Mouse (Mus musculus): ENCODE data around the gene 9930021J03Rik. TPM values are rescaled to one million over a fixed set of nuclear protein-coding genes. Genes with fewer than 3 reads are reported as not detected.
A peak's percentile ranks its signal among the peaks of the same experiment; 100 is the strongest.

9930021J03Rik gene
- polyA plus RNA-seq, 1 experiment from 2014 or later: 1.7 TPM

DNA sequence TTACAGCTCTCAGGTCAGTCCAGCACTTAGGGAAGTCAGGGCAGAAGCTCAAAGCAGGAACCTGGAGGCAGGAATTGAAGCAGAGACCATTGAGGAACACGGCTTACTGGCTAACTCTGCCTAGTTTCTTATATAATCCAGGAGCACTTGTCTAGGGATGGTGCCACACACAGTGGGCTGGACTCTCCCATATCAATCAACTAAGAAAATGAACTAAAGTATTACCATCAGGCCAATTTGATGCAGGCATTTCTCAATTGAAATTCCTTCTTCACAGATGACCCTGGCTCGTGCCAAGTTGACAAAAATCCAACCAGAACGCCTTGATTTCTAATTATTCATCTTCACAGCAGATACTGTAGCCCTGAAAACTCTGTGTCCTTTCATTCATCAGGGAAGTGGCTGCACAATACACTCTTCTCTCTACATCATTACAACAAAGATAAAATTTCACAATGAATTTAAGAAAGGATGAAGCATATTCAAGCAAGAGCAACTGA is 32.9 kb upstream of the 9930021J03Rik start:
- no peak overlapping the region for H3K27ac ChIP-seq (ENCODE audit: low read length)
- H3K27me3 ChIP-seq (ENCODE audit: control insufficient read depth, insufficient read depth, low read depth, low read length): no peaks in the 10 kb centered on the region
- ATAC-seq (ENCODE audit: low read depth): no peak
- no peak overlapping the region for H3K4me2 ChIP-seq (ENCODE audit: low read depth, low read length)
- WGBS (ENCODE audit: insufficient replicate concordance): 52% methylated on average over 3 of the region's 3 CpGs
- no peaks in the 10 kb centered on the region for H3K4me1 ChIP-seq (ENCODE audit: control insufficient read depth, low read depth, low read length)
- H3K36me3 ChIP-seq (ENCODE audit: control insufficient read depth, insufficient read depth): no peaks in the 10 kb centered on the region
- no peak overlapping the region for H3K9ac ChIP-seq (ENCODE audit: low read depth, low read length)
- H3K4me3 ChIP-seq (ENCODE audit: low read depth, low read length): no peak overlapping the region
- no peaks in the 10 kb centered on the region for H3K9me3 ChIP-seq (replicated peaks; ENCODE audit: control insufficient read depth, low read length)

DNA sequence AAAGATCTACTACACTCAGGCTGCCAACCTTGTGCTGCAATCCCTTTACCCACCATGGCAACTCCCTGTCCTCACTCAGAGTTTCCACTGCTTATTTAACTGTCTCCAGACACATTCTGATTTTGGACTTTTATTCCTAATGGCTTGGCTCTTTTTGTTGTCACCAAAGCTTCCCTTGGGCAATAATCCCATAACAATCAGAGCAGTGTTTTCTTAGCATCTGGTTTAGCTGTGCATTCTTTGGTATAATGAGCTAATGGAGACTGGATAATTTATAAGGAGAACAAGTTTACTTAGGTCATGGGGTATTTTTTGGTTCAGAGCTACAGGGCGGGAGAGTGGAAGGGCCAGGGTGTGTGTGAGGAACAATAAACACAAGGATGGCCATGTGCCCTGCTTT is 32.4 kb upstream of the 9930021J03Rik start:
- 61% methylated on average over 1 of the region's 1 CpGs for WGBS (ENCODE audit: insufficient replicate concordance)
- Histone ChIP-seq H3K9ac (ENCODE audit: low read depth, low read length) (no peak overlapping the region), H3K4me1 (ENCODE audit: control insufficient read depth, low read depth, low read length) (no peaks in the 10 kb centered on the region), H3K27ac (ENCODE audit: low read length) (no peak overlapping the region), H3K36me3 (ENCODE audit: control insufficient read depth, insufficient read depth) (no peaks in the 10 kb centered on the region), H3K4me3 (ENCODE audit: low read depth, low read length) (no peak overlapping the region), H3K9me3 (replicated peaks; ENCODE audit: control insufficient read depth, low read length) (no peaks in the 10 kb centered on the region), H3K27me3 (ENCODE audit: control insufficient read depth, insufficient read depth, low read depth, low read length) (no peaks in the 10 kb centered on the region), H3K4me2 (ENCODE audit: low read depth, low read length) (no peak overlapping the region)
- no peak for ATAC-seq (ENCODE audit: low read depth)

DNA sequence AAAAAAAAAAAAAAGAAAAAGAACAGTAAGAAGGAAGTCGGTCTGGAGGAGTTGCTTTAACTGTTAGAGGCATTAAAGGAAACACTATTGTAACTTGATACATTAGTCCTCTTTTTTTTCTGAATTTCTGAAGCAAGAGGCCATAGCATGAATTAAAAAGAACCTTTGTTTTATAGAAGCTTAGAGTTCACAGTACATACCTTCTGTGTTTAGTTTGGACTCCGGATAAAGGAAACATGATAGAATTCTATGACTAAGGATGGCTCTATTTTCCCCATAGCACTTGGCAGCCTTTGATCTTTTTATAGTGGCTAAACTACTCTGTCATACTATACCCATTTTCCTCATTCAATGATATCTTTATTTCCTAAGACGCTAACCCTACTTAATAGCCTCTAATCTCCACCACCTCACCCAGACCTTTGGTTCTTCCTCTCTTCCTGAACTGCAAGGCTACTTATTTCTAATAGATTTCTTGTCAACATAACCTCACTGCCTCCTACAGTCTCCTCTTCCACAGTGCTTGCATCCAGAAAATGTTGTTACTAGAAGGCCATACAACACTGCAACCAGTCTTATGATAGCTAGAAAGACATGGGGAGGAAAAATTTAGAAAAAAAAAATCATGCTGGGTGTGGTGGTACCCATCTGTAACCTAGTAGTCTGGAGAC is 29.7 kb upstream of the 9930021J03Rik start:
- 58% methylated on average over 3 of the region's 3 CpGs for WGBS (ENCODE audit: insufficient replicate concordance)
- Histone ChIP-seq H3K27me3 (ENCODE audit: control insufficient read depth, insufficient read depth, low read depth, low read length) (no peaks in the 10 kb centered on the region), H3K4me2 (ENCODE audit: low read depth, low read length) (no peak overlapping the region), H3K9me3 (replicated peaks; ENCODE audit: control insufficient read depth, low read length) (no peaks in the 10 kb centered on the region), H3K9ac (ENCODE audit: low read depth, low read length) (no peak overlapping the region), H3K4me1 (ENCODE audit: control insufficient read depth, low read depth, low read length) (no peaks in the 10 kb centered on the region), H3K36me3 (ENCODE audit: control insufficient read depth, insufficient read depth) (no peaks in the 10 kb centered on the region), H3K4me3 (ENCODE audit: low read depth, low read length) (no peak overlapping the region), H3K27ac (ENCODE audit: low read length) (no peak overlapping the region)
- no peak for ATAC-seq (ENCODE audit: low read depth)

DNA sequence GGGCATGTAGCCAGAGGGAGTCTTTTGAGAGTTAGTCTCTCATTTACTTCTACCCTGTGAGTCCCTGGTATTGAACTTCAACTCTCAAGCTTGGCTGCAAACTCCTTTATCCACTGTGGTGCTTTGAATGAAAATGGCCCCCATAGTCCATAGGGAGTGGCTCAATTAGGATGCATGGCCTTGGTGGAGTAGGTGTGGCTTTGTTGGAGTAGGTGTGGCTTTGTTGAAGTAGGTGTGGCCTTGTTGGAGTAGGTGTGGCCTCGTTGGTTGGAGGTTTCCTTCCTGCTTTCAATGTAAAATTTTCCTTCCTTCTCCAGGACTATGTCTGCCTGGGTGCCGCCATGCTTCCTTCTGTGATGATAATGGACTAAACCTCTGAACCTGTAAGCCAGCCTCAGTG is 25.1 kb upstream of the 9930021J03Rik start:
- Histone ChIP-seq H3K36me3 (ENCODE audit: control insufficient read depth, insufficient read depth) (no peaks in the 10 kb centered on the region), H3K4me2 (ENCODE audit: low read depth, low read length) (no peak overlapping the region), H3K27me3 (ENCODE audit: control insufficient read depth, insufficient read depth, low read depth, low read length) (no peaks in the 10 kb centered on the region), H3K9me3 (replicated peaks; ENCODE audit: control insufficient read depth, low read length) (no peaks in the 10 kb centered on the region), H3K27ac (ENCODE audit: low read length) (no peak overlapping the region), H3K4me1 (ENCODE audit: control insufficient read depth, low read depth, low read length) (no peaks in the 10 kb centered on the region), H3K4me3 (ENCODE audit: low read depth, low read length) (no peak overlapping the region), H3K9ac (ENCODE audit: low read depth, low read length) (no peak overlapping the region)
- no peak for ATAC-seq (ENCODE audit: low read depth)
- 56% methylated on average over 2 of the region's 2 CpGs for WGBS (ENCODE audit: insufficient replicate concordance)

DNA sequence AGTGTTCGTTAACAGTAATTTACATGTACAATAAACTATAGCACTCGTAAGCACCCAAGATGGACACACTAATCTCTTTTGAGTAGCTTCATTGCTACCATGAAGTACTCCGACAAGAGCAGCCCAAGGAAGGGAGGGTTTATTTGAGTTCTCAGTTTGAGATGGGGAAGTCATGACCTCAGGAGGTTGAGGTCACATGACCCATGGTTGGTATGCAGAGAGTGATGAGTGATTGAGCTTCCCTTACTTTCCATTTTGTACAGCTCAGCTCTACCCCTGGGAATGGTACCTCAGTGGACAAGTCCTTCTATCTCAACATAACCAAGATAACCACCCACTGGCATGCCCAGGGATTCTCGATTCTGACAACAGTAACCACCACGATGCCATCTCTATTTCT is 22.8 kb upstream of the 9930021J03Rik start:
- Histone ChIP-seq H3K36me3 (ENCODE audit: control insufficient read depth, insufficient read depth) (no peaks in the 10 kb centered on the region), H3K9me3 (replicated peaks; ENCODE audit: control insufficient read depth, low read length) (no peaks in the 10 kb centered on the region), H3K4me3 (ENCODE audit: low read depth, low read length) (no peak overlapping the region), H3K4me1 (ENCODE audit: control insufficient read depth, low read depth, low read length) (no peaks in the 10 kb centered on the region; the same call in 1 of the 2 replicates), H3K27me3 (ENCODE audit: control insufficient read depth, insufficient read depth, low read depth, low read length) (no peaks in the 10 kb centered on the region), H3K4me2 (ENCODE audit: low read depth, low read length) (no peak overlapping the region), H3K27ac (ENCODE audit: low read length) (no peak overlapping the region), H3K9ac (ENCODE audit: low read depth, low read length) (no peak overlapping the region)
- ATAC-seq (ENCODE audit: low read depth): no peak
- 60% methylated on average over 5 of the region's 5 CpGs for WGBS (ENCODE audit: insufficient replicate concordance)

DNA sequence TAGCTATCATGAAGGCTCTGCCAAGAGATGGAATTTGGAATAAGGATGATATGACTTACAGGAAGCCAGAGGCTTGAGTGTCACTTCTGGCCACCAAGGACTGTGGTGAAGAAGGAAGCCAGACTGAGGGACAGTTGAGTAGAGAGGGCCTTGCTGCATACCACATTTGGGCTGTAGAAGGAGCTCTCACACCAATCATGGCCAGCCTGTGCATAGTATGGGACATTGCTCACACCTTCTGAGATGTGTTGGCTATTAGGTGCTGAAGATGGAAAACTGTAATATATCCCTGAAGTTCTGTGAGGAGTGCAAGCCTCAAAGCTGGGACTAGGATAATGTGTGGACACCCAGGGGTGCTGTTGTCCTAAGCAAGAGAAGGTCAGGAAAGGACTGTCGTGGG is 20.9 kb upstream of the 9930021J03Rik start:
- Histone ChIP-seq H3K27me3 (ENCODE audit: control insufficient read depth, insufficient read depth, low read depth, low read length) (no peaks in the 10 kb centered on the region), H3K4me3 (ENCODE audit: low read depth, low read length) (no peak overlapping the region), H3K9me3 (replicated peaks; ENCODE audit: control insufficient read depth, low read length) (no peaks in the 10 kb centered on the region), H3K4me1 (ENCODE audit: control insufficient read depth, low read depth, low read length) (no peaks in the 10 kb centered on the region; the same call in 1 of the 2 replicates), H3K9ac (ENCODE audit: low read depth, low read length) (no peak overlapping the region), H3K27ac (ENCODE audit: low read length) (no peak overlapping the region), H3K36me3 (ENCODE audit: control insufficient read depth, insufficient read depth) (no peaks in the 10 kb centered on the region), H3K4me2 (ENCODE audit: low read depth, low read length) (no peak overlapping the region)
- WGBS (ENCODE audit: insufficient replicate concordance): 64% methylated on average over 1 of the region's 1 CpGs
- peak; percentile 50 for ATAC-seq (ENCODE audit: low read depth)

DNA sequence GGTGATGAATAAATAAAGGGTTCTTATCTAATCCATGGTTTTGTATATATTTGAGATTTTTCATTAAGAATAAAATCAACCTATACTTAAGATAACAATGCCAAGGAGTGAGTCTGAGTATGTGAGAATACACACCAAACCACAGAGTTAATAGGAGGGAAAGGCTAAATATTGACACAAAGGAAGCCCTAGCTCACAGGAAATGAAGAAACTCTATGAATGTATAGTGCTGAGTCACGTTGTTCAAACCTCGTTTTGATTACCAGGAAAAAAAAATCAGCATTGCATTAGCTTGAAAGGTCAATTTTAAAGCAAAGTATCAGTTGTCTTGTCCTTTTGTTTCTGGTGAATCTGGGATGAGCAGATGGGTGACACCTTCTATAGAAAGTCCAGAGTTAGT is 19.2 kb upstream of the 9930021J03Rik start:
- no peak overlapping the region for H3K4me3 ChIP-seq (ENCODE audit: low read depth, low read length)
- no peaks in the 10 kb centered on the region for H3K27me3 ChIP-seq (ENCODE audit: control insufficient read depth, insufficient read depth, low read depth, low read length)
- 5% methylated on average over 2 of the region's 2 CpGs for WGBS (ENCODE audit: insufficient replicate concordance)
- H3K9me3 ChIP-seq (replicated peaks; ENCODE audit: control insufficient read depth, low read length): no peaks in the 10 kb centered on the region
- no peak overlapping the region for H3K9ac ChIP-seq (ENCODE audit: low read depth, low read length)
- no peaks in the 10 kb centered on the region for H3K36me3 ChIP-seq (ENCODE audit: control insufficient read depth, insufficient read depth)
- no peak for ATAC-seq (ENCODE audit: low read depth)
- no peaks in the 10 kb centered on the region; the same call in 1 of the 2 replicates for H3K4me1 ChIP-seq (ENCODE audit: control insufficient read depth, low read depth, low read length)
- no peak overlapping the region for H3K27ac ChIP-seq (ENCODE audit: low read length)
- no peak overlapping the region for H3K4me2 ChIP-seq (ENCODE audit: low read depth, low read length)

DNA sequence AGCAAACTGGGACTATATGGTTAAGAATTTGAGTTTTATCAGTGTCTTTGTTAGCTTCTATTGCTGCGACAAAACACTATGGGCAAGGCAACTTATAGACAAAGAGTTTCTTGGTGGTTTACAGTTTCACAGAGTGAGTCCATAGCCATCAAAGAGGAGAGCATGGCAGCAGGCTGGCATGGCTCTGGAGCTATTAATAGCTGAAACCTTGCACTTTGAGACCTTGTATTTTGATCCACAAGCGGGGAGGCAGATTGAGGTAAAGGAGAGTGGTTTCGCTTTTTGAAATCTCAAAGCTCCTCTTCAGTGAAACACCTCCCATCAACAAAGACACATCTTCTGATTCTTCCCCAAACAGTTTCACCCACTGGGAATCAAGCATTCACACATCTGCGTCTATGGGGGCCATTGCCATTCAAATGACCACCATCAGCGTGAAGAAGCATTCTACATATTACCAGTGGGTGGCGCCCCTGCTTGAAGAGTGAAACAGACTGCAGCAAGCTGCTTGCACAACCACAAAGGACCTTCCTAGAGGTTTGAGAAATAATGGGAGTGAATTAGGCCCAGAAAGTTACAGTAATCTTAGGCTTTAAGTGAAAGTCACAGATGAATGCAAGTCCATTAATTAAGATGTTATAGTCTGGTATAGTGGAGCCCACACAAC is 18.4 kb upstream of the 9930021J03Rik start:
- H3K4me1 ChIP-seq (ENCODE audit: control insufficient read depth, low read depth, low read length): no peaks in the 10 kb centered on the region; the same call in 1 of the 2 replicates
- no peak overlapping the region for H3K4me3 ChIP-seq (ENCODE audit: low read depth, low read length)
- H3K9me3 ChIP-seq (replicated peaks; ENCODE audit: control insufficient read depth, low read length): no peaks in the 10 kb centered on the region
- 43% methylated on average over 6 of the region's 6 CpGs for WGBS (ENCODE audit: insufficient replicate concordance)
- H3K27me3 ChIP-seq (ENCODE audit: control insufficient read depth, insufficient read depth, low read depth, low read length): no peaks in the 10 kb centered on the region
- no peak overlapping the region for H3K4me2 ChIP-seq (ENCODE audit: low read depth, low read length)
- no peak; the same call in 1 of the 2 replicates for ATAC-seq (ENCODE audit: low read depth)
- no peak overlapping the region for H3K9ac ChIP-seq (ENCODE audit: low read depth, low read length)
- H3K27ac ChIP-seq (ENCODE audit: low read length): no peak overlapping the region
- no peaks in the 10 kb centered on the region for H3K36me3 ChIP-seq (ENCODE audit: control insufficient read depth, insufficient read depth)

DNA sequence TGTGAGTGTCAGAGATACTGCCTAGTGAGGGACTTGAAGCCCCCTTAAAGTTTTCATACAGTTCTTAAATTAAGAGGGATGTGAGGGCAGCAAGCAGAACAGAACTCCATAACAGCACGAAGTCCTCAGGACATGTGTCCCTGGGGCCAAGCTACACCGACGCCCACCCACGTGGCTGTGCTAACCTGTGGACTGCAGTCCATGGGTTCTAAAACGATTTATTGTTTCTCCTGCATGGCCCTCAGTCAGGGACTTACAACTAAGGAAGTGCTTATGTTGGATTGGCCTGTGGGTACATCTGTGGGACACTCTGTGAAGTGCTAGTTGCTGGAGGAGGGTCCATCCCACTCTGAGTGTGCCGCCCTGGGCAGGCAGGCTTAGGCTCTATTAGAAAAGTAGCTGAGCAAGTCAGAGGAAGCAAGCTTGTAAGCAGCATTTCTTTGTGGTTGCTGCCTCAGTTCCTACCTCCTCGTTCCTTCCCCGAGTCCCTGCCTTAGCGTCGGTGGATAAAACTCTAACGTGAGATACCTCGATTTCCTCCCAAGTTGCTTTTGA is 17.7 kb upstream of the 9930021J03Rik start:
- Histone ChIP-seq H3K4me3 (ENCODE audit: low read depth, low read length) (no peak overlapping the region), H3K9me3 (replicated peaks; ENCODE audit: control insufficient read depth, low read length) (no peaks in the 10 kb centered on the region), H3K9ac (ENCODE audit: low read depth, low read length) (no peak overlapping the region), H3K36me3 (ENCODE audit: control insufficient read depth, insufficient read depth) (no peaks in the 10 kb centered on the region), H3K27me3 (ENCODE audit: control insufficient read depth, insufficient read depth, low read depth, low read length) (no peaks in the 10 kb centered on the region), H3K4me2 (ENCODE audit: low read depth, low read length) (no peak overlapping the region), H3K27ac (ENCODE audit: low read length) (no peak overlapping the region), H3K4me1 (ENCODE audit: control insufficient read depth, low read depth, low read length) (no peaks in the 10 kb centered on the region; the same call in 1 of the 2 replicates)
- WGBS (ENCODE audit: insufficient replicate concordance): 51% methylated on average over 12 of the region's 12 CpGs
- ATAC-seq (ENCODE audit: low read depth): peak; percentile 39; the same call in 1 of the 2 replicates
